Mouse (Mus musculus) C2C12 (cell line): ENCODE results near the gene Ankrd9. TPM values are rescaled to one million over a fixed set of nuclear protein-coding genes. Genes with fewer than 3 reads are reported as not detected.

Source experiments
- H3K27me3 ChIP-seq: one replicate; pipeline ENCODE4 v1.6.1; 2011; ENCODE audit not compliant: control insufficient read depth, insufficient read depth, insufficient read length
- H3K36me3 ChIP-seq: one replicate; pipeline ENCODE4 v1.6.1; 2011; ENCODE audit not compliant: control insufficient read depth, insufficient read depth
- H3K4me3 ChIP-seq: one replicate; pipeline ENCODE4 v1.5.1; 2011; ENCODE audit warnings: mild to moderate bottlenecking, control low read depth; ENCODE audit not compliant: poor library complexity, insufficient read depth, severe bottlenecking
- H3K79me2 ChIP-seq: one replicate; pipeline ENCODE4 v1.6.1; 2011; ENCODE audit not compliant: control insufficient read depth, insufficient read depth
- H3K79me3 ChIP-seq: one replicate; pipeline ENCODE4 v1.6.1; 2011; ENCODE audit warnings: low read depth, control low read depth
- H3ac ChIP-seq: one replicate; pipeline ENCODE3; 2011; ENCODE audit warnings: low read depth; ENCODE audit not compliant: control insufficient read depth, insufficient read length
- CEBPB ChIP-seq: IDR thresholded peaks from one replicate; pipeline ENCODE4 v1.6.1; 2011; ENCODE audit warnings: low read depth, mild to moderate bottlenecking, control low read depth, moderate library complexity
- CTCF ChIP-seq: IDR thresholded peaks from one replicate; pipeline ENCODE4 v1.5.1; 2011; ENCODE audit not compliant: control insufficient read depth, insufficient read depth, insufficient read length
- FOSL1 ChIP-seq: IDR thresholded peaks from one replicate; pipeline ENCODE4 v1.8.0; 2011; ENCODE audit warnings: mild to moderate bottlenecking, low read length; ENCODE audit not compliant: poor library complexity, insufficient read depth, severe bottlenecking
- MAX ChIP-seq: IDR thresholded peaks from one replicate; pipeline ENCODE4 v1.6.1; 2011; ENCODE audit warnings: mild to moderate bottlenecking, control low read depth
- MYOD1 ChIP-seq: IDR thresholded peaks from one replicate; pipeline ENCODE4 v1.6.1; 2011; ENCODE audit warnings: low read depth; ENCODE audit not compliant: control insufficient read depth, insufficient read length
- MYOG ChIP-seq: IDR thresholded peaks from one replicate; pipeline ENCODE4 v1.6.1; 2011; ENCODE audit not compliant: control insufficient read depth, insufficient read length; ENCODE audit errors: extremely low read depth
- USF1 ChIP-seq: IDR thresholded peaks from one replicate; pipeline ENCODE4 v1.6.1; 2011; ENCODE audit warnings: low read depth, mild to moderate bottlenecking, control low read depth, moderate library complexity
- polyA plus RNA-seq: library from polyadenylated mRNA; unstranded; fragments of >200 nt; fragmentation: generic; extraction: Trizol; gene quantifications from one replicate; pipeline ENCODE4 v1.2.1, GENCODE M21; 2012; ENCODE audit warnings: missing spikeins

Ankrd9 gene
- polyA plus RNA-seq, 1 experiment, result 11.7 TPM

DNA sequence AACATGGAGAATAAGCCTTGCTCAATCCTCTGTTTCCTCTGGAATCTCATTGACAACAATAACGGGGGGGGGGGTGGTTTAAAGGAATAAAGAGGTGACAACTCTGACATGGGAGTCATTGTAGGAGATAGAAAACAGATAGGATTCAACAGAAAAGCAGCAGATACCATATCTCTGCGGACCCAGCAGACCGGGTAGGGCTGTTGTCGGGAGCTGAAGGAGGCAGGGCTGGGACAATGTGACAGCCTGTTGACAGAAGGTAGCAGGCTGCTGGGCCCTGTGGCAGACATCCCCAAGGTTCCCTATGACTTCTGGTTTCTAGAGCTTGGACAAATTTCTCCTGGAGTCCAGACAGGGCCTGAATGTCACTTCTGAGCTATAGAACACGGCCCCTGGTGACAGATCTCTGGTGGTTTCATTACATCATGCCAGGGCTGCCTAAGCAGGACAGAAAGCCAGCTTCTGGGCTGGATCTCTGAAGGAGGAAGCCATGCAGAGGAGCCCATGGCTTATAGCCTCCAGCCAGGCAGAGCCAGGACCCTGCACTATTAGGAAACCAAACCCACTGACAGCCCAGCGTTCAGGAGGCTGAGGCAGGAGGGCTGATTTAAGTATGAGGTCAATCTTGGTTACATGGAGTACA, 30.9 kb upstream of the Ankrd9 start:
- Histone ChIP-seq H3K79me2 (no peaks in the 10 kb centered on the region), H3K27me3 (no peaks in the 10 kb centered on the region), H3ac (no peak overlapping the region), H3K79me3 (no peaks in the 10 kb centered on the region), H3K4me3 (no peak overlapping the region), H3K36me3 (no peaks in the 10 kb centered on the region)
- TF ChIP-seq MAX (no peak), FOSL1 (no peak), MYOG (no peak), USF1 (no peak), CEBPB (no peak), CTCF (no peak), MYOD1 (no peak)

DNA sequence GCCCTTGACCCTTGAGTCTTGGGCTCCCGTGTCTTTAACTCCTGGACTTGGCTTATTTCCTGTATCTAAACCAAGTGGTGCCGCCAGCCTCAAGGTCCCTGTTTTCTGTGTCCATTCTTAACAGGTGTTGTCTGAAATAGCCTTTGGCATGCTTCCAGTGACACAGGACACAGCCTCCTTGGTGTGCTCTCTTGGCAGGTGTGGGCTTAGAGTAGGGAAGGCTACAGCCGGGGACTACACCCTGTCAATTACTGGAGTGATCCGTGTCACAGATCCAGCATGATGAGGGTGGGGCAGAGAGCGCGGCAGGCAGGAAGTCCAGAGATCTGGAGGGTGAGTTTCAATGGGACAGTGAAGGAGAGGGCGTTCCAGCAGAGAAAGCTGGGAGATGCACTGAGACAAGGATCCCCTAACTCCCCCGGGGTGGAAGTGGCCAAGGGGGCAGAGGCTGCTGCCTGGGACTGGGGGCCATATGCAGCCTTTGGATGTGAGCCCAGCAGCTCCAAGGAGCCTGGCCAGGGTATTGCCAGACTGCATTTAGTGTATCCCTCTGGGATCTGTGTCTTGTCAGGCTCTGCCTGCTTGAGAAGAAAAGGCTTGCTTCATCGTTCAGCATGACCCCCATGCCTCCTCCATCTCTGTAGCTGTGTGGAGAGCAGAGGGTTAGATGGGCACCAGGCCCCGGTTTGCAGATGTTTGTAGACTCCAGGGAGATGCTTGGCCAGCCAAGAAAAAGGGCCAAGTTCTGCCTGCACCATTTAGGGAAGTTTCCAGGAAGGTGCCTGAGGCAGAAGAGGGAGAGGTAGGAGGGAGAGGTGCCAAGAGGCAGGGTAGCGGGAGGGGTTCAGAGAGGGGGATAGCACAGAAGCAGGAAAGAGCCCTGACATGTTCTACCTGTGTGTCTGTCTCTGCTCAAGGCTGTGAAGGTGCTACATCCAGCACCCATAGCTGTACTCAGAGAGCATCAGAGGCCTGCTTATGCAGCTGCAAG, 30.0 kb upstream of the Ankrd9 start:
- no peak for TF ChIP-seq MAX
- TF ChIP-seq MYOD1, result no peak
- no peak for TF ChIP-seq MYOG
- TF ChIP-seq USF1, result no peak
- no peak for TF ChIP-seq CEBPB
- TF ChIP-seq CTCF, result no peak
- TF ChIP-seq FOSL1, result no peak
- Histone ChIP-seq H3K27me3 (no peaks in the 10 kb centered on the region), H3K79me3 (no peaks in the 10 kb centered on the region), H3K36me3 (no peaks in the 10 kb centered on the region), H3ac (no peak overlapping the region), H3K79me2 (no peaks in the 10 kb centered on the region), H3K4me3 (no peak overlapping the region)

DNA sequence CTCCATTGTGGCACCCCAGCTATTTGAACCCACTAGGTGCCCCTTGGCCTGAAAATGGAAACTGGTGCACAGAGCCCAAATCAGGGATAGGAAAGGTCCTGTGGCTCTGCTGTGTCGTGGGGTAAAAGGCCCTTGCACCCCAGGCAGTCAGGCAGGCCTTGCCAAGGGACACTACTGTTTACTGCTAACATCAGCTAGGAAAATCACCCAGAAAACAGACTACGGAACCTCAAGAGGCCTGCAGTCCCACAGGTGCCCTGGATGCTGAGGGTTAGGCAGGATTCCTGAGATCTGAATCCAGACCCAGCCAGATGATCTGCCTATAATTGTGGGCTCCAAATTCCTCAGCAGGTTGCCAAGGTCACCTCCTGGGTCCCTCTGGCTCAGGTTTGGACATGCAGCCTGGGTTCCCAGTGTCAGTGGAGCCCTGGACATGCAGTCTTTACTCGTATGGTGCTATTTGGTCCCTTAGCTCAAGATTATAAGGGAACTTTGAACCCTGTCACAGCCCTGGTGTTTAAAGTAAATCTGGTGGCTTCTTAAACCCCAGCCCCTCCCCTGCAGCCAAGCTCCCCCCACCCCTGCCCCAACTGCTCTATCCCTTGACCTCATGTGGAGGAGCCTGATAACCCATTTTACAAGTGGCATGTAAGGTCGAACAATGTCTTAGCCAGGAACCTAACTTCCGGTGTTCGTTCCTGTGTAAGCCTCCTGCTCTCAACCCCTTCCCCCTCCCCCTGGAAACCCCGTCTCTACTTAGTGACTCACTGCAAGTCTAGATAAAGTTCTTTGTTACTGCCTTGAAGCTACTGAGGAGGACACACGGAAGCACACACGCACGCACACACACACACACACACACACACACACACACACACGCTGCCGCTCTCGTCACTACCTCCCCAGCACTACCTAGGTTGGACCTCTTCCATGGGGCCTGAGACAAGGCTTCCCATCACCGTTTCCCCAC, 28.6 kb upstream of the Ankrd9 start:
- Histone ChIP-seq H3K36me3 (no peaks in the 10 kb centered on the region), H3K79me3 (no peaks in the 10 kb centered on the region), H3K4me3 (no peak overlapping the region), H3ac (no peak overlapping the region), H3K27me3 (no peaks in the 10 kb centered on the region), H3K79me2 (no peaks in the 10 kb centered on the region)
- TF ChIP-seq FOSL1, result no peak
- TF ChIP-seq USF1, result no peak
- no peak for TF ChIP-seq MYOG
- TF ChIP-seq CTCF, result no peak
- TF ChIP-seq CEBPB, result no peak
- no peak for TF ChIP-seq MYOD1
- no peak for TF ChIP-seq MAX

DNA sequence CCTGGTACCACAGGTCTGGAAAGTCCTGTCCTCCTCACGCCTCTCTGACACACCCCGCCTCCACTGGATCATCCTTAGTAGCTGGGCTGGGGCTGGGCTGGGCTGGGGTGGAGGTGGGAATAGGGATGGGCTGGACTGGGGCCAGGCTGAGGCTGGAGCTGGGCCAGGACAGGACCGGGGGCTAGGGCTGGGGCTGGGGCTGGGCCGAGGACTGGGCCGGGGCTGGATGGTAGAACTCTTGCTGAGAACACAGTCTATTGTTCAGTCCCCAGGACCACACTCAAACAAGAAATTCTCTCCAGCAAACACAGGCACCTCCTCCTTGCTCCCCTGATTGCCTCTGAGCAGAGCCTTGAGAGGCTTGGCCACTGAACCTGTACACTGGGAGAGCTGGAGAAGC, 27.5 kb upstream of the Ankrd9 start:
- TF ChIP-seq MYOG, result no peak
- TF ChIP-seq MYOD1, result no peak
- no peak for TF ChIP-seq FOSL1
- TF ChIP-seq MAX, result no peak
- TF ChIP-seq USF1, result no peak
- no peak for TF ChIP-seq CEBPB
- TF ChIP-seq CTCF, result no peak
- H3K79me3 ChIP-seq, result no peaks in the 10 kb centered on the region
- H3K36me3 ChIP-seq, result no peaks in the 10 kb centered on the region
- H3ac ChIP-seq, result no peak overlapping the region
- no peaks in the 10 kb centered on the region for H3K79me2 ChIP-seq
- no peaks in the 10 kb centered on the region for H3K27me3 ChIP-seq
- no peak overlapping the region for H3K4me3 ChIP-seq

DNA sequence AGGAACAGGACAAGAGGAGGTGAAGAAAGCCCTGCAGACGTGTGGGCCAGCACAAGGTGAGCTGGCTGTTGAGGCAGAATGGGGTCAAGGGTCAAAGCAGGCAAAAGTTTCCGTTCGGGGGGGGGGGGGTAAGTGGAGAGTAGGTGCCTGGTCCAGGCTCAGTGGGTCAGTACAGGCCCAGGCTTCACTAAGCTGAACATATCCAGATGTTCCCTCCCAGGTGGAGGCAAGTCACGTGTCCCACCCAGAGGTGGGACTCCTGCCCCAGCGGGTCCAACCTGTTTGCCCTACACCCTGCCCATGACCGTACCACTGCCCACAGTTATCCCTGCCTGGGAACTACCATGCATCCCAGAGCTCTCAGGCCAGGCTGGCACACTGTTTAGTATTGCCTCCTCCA, 27.0 kb upstream of the Ankrd9 start:
- Histone ChIP-seq H3K36me3 (no peaks in the 10 kb centered on the region), H3K79me2 (no peaks in the 10 kb centered on the region), H3K4me3 (no peak overlapping the region), H3K27me3 (no peaks in the 10 kb centered on the region), H3K79me3 (no peaks in the 10 kb centered on the region), H3ac (no peak overlapping the region)
- TF ChIP-seq USF1 (no peak), FOSL1 (no peak), MYOG (no peak), MAX (no peak)
